Mouse (Mus musculus) liver, embryonic 15.5 days (tissue): ENCODE results near the gene Casp3. TPM values are rescaled to one million over a fixed set of nuclear protein-coding genes. Genes with fewer than 3 reads are reported as not detected.

Experiments used
- ATAC-seq: fragments of 200-750 bp; cut with Nextera tagmentation; 2 replicates; pipeline ENCODE4 v1.8.0; 2017; ENCODE audit warnings: moderate number of reproducible peaks, mild to moderate bottlenecking, moderate library complexity; ENCODE audit not compliant: insufficient read depth
- H3K27ac ChIP-seq: fragments of 300-500 bp; sonication (generic); replicated peaks from 2 replicates; pipeline ENCODE4 v1.5.1; 2015; ENCODE audit warnings: mild to moderate bottlenecking, inconsistent platforms
- H3K27me3 ChIP-seq: fragments of 300-500 bp; sonication (generic); 2 replicates; pipeline ENCODE4 v1.6.1; 2015; ENCODE audit warnings: mild to moderate bottlenecking, inconsistent platforms
- H3K36me3 ChIP-seq: fragments of 300-500 bp; sonication (generic); replicated peaks from 2 replicates; pipeline ENCODE4 v1.6.1; 2015; ENCODE audit warnings: moderate library complexity, mild to moderate bottlenecking, inconsistent platforms
- H3K4me1 ChIP-seq: fragments of 300-500 bp; sonication (generic); replicated peaks from 2 replicates; pipeline ENCODE4 v1.6.1; 2015; ENCODE audit warnings: inconsistent platforms
- H3K4me2 ChIP-seq: fragments of 300-500 bp; sonication (generic); 2 replicates; pipeline ENCODE4 v1.6.1; 2015; ENCODE audit warnings: moderate library complexity, mild to moderate bottlenecking, inconsistent platforms
- H3K4me3 ChIP-seq: fragments of 300-500 bp; sonication (generic); replicated peaks from 2 replicates; pipeline ENCODE4 v1.5.1; 2015; ENCODE audit warnings: mild to moderate bottlenecking, inconsistent platforms
- H3K9ac ChIP-seq: fragments of 300-500 bp; sonication (generic); 2 replicates; pipeline ENCODE4 v1.6.1; 2015; ENCODE audit warnings: moderate library complexity, mild to moderate bottlenecking, inconsistent platforms
- H3K9me3 ChIP-seq: fragments of 300-500 bp; sonication (generic); replicated peaks from 2 replicates; pipeline ENCODE4 v1.6.1; 2016; ENCODE audit warnings: inconsistent platforms
- WGBS: fragments of 180-500 bp; shearing (Covaris S2); methylation state at CpG from one replicate; pipeline ENCODE4 v1.1.7; 2015; ENCODE audit warnings: mixed read lengths; ENCODE audit not compliant: insufficient replicate concordance; 5-methylcytosine and 5-hydroxymethylcytosine counted together
- polyA plus RNA-seq: library from polyadenylated mRNA; unstranded; fragments of >200 nt; fragmentation: Nextera tagmentation; extraction: Ambion mirVana; gene quantifications from 2 replicates; pipeline ENCODE4 v1.2.1, GENCODE M21; 2015

Casp3 gene
- polyA plus RNA-seq, 1 experiment from 2014 or later, result 47.6 TPM

DNA sequence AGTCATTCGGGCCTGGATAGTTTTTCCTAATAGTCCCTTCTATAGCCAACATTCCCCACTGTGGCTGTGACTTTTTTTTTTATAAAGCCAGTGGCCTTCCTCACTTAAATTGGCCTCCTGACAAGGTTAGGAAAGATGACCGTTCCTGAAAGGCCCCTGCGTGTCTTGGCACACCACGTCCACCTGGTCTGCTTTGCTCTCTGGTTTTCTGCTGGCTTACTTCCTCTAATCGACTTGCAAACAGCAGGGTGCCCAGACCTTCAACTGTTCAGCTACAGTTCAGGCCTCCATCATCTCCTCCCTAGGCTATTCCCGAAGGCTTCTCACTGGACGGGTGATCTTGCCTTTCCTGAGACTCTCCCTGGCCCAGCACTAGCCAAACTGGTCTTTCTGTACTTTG, 10.8 kb downstream of the Casp3 start:
- Histone ChIP-seq H3K4me1 (peaks cover 35% of the 10 kb centered on the region), H3K9ac (no peak overlapping the region), H3K27me3 (no peaks in the 10 kb centered on the region), H3K4me2 (no peak overlapping the region), H3K27ac (no peak overlapping the region), H3K36me3 (peaks cover 22% of the 10 kb centered on the region), H3K4me3 (no peak overlapping the region), H3K9me3 (no peaks in the 10 kb centered on the region)
- 46% methylated on average over 7 of the region's 7 CpGs for WGBS
- no peak for ATAC-seq

DNA sequence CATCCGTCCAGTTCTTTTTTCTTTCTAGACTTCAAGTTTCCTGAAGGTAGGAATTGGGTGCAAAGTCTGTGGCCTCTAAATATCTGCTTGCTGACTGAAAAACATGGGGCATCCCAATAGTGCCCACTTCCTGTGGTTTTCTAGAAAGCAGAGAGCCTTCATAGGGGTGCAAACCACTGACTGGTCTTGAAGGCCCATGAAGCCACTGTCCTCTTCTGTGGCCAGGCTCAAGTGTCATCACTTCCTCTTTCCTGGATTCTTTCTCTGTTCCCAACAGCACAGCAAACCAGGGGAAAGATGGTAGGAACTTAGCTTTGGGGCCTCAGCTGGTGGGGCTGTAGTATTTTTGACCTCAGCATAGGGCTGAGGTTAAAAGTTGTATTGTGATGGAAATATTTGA, 11.6 kb downstream of the Casp3 start:
- no peak overlapping the region for H3K4me2 ChIP-seq
- peaks cover 30% of the 10 kb centered on the region for H3K36me3 ChIP-seq
- WGBS, result 77% methylated on average over 1 of the region's 1 CpGs
- no peaks in the 10 kb centered on the region for H3K9me3 ChIP-seq
- H3K4me1 ChIP-seq, result peaks cover 34% of the 10 kb centered on the region
- ATAC-seq, result no peak
- H3K27me3 ChIP-seq, result no peaks in the 10 kb centered on the region
- H3K4me3 ChIP-seq, result no peak overlapping the region
- H3K9ac ChIP-seq, result no peak overlapping the region
- no peak overlapping the region for H3K27ac ChIP-seq

DNA sequence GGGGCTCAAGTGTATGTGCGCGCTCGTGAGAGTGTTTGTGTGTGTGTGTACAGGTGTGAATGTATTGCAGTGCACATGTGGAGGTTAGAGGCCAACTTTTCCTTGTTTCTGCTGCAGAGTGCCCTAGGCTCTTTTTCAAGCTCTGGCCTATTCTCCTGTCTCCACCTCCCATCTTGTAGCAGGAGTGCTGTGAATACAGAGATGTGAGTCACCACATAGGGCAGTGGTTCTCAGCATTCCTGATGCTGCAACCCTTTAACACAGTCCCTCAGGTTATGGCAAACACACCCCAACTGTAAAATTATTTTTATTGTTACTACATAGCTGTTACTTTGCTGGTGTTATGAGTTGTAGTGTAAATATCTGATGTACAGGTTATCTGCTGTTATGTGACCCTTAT, 13.3 kb downstream of the Casp3 start:
- H3K4me3 ChIP-seq, result no peak overlapping the region
- H3K4me2 ChIP-seq, result no peak overlapping the region
- ATAC-seq, result no peak
- no peaks in the 10 kb centered on the region for H3K27me3 ChIP-seq
- H3K36me3 ChIP-seq, result peaks cover 46% of the 10 kb centered on the region
- WGBS, result 95% methylated on average over 3 of the region's 3 CpGs
- H3K27ac ChIP-seq, result no peak overlapping the region
- H3K9me3 ChIP-seq, result no peaks in the 10 kb centered on the region
- H3K9ac ChIP-seq, result no peak overlapping the region
- H3K4me1 ChIP-seq, result peaks cover 20% of the 10 kb centered on the region

DNA sequence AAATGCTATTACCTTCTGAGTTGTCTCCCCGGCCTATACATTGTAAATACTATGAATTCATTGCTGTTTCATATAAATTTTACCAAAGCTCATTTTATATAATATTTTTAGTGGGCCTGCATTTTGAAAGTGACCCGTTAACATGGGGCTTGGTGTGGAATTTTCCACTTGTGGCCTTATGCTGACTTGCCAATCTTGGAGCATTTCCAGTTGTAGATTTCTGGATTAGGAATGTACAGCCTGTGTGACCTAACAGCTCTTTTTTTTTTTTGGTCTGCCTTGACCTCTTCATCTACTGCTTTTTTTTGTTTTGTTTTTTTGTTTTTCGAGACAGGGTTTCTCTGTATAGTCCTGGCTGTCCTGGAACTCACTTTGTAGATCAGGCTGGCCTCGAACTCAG, 13.8 kb downstream of the Casp3 start:
- ATAC-seq, result no peak
- Histone ChIP-seq H3K36me3 (peaks cover 51% of the 10 kb centered on the region), H3K9me3 (no peaks in the 10 kb centered on the region), H3K9ac (no peak overlapping the region), H3K4me2 (no peak overlapping the region), H3K27ac (no peak overlapping the region), H3K4me1 (peaks cover 16% of the 10 kb centered on the region), H3K4me3 (no peak overlapping the region), H3K27me3 (no peaks in the 10 kb centered on the region)
- 76% methylated on average over 4 of the region's 4 CpGs for WGBS

DNA sequence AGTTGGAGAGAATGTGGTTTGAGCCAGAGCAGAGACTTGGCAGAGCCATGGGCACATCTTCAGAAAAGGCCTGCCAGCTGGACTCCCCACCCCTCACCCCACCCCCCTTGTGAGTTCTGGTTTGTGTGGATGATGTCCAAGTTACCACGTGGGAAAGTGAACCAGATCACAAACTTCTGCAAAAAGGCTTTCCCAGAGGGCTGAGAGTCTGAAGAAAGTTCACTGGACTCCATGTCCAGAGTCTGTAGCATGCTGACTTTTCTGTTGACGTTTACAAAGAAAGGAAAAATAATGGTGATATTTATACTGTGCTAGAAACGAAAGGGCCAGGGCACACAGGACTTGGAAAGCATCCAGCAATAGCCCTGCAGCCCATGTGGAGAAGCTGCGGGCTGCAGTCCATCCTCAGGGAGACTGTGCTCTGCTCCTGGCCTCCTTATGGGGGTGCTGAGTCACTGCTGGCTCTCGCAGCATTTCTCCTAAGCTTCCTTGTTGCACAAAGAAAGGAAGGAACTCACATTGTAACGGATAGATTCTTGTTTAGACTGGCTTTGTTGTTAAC, 22.0 kb downstream of the Casp3 start:
- Histone ChIP-seq H3K36me3 (peaks cover 36% of the 10 kb centered on the region), H3K9me3 (no peaks in the 10 kb centered on the region), H3K9ac (no peak overlapping the region; the same call in 1 of the 2 replicates), H3K27ac (peak overlapping the region; percentile 51), H3K4me3 (no peak overlapping the region), H3K27me3 (no peaks in the 10 kb centered on the region), H3K4me1 (peaks cover 15% of the 10 kb centered on the region), H3K4me2 (no peak overlapping the region)
- ATAC-seq, result peak; percentile 62; the same call in 1 of the 2 replicates
- WGBS, result 25% methylated on average over 6 of the region's 6 CpGs

DNA sequence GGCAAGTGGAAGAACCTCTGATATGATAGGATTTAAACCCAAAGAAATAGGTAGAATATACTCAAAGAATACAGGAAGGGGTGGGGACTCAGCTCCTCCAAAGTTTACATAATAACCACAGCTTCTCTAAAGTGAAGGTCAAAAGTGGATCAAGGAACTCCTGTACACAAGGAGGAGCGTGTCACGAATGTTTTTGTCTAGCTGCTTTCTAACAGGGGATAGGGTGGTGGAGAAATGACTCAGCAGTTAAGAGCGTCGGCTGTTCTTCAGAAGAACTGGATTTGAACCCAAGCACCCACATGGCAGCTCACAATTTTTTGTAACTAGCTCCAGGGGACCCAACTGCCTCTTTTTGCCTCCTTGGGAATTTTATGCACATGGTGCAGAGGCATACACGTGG, 22.8 kb downstream of the Casp3 start:
- no peaks in the 10 kb centered on the region for H3K9me3 ChIP-seq
- H3K27ac ChIP-seq, result 0 out of 2 replicates have a peak overlapping the region, but pooled peaks have one; percentile 7
- H3K4me1 ChIP-seq, result peaks cover 15% of the 10 kb centered on the region
- WGBS, result 38% methylated on average over 5 of the region's 5 CpGs
- H3K4me3 ChIP-seq, result no peak overlapping the region
- H3K36me3 ChIP-seq, result peaks cover 30% of the 10 kb centered on the region
- H3K4me2 ChIP-seq, result no peak overlapping the region
- H3K9ac ChIP-seq, result no peak overlapping the region
- peak; percentile 54; the same call in 1 of the 2 replicates for ATAC-seq
- H3K27me3 ChIP-seq, result no peaks in the 10 kb centered on the region

DNA sequence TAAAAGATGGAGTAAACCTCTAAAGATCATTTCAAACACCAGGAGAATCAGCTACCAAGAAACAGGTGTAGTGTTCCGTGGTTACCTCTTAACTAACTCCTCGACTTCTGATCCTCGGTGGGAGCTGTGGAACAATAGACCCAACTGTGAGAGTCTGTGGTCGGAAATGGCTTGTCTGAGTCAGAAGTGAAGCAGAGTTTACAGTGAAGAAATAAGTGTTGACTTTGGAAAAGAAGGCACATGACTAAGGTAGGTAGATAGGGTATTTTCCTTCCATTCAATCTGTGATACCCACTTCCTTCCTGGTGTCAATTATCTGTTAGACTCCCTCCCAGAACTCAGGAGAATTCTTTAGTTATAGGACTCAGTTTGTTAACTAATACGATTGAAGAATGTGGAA, 24.2 kb downstream of the Casp3 start:
- H3K4me3 ChIP-seq, result no peak overlapping the region
- H3K27me3 ChIP-seq, result no peaks in the 10 kb centered on the region
- peaks cover 15% of the 10 kb centered on the region for H3K4me1 ChIP-seq
- H3K36me3 ChIP-seq, result peaks cover 16% of the 10 kb centered on the region
- no peak overlapping the region for H3K4me2 ChIP-seq
- H3K9me3 ChIP-seq, result no peaks in the 10 kb centered on the region
- 19% methylated on average over 5 of the region's 5 CpGs for WGBS
- H3K27ac ChIP-seq, result no peak overlapping the region
- H3K9ac ChIP-seq, result no peak overlapping the region
- no peak for ATAC-seq

DNA sequence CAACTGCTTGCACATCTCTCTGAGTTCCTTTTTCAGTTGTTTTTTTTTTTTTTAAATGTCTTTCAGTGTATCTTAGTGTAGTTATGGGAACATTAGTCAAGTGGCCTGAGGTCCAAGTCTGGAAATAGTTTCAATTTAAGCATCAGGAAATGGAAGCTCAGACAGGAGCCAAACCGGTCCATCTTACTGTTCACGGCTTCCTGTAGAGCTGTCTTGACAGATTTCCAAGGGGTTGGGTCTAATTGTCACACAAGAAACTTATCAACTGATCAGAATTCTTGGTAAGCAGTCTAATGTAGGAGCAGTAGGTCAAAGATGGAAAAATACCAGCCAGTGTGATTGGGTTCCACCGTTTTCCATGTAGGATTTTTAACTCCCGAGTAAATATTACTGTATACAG, 31.3 kb downstream of the Casp3 start:
- Histone ChIP-seq H3K4me3 (no peak overlapping the region), H3K27me3 (no peaks in the 10 kb centered on the region), H3K4me2 (no peak overlapping the region), H3K36me3 (no peaks in the 10 kb centered on the region), H3K9me3 (no peaks in the 10 kb centered on the region), H3K27ac (no peak overlapping the region), H3K9ac (no peak overlapping the region), H3K4me1 (no peaks in the 10 kb centered on the region; the same call in 1 of the 2 replicates)
- no peak for ATAC-seq
- WGBS, result 45% methylated on average over 4 of the region's 4 CpGs

DNA sequence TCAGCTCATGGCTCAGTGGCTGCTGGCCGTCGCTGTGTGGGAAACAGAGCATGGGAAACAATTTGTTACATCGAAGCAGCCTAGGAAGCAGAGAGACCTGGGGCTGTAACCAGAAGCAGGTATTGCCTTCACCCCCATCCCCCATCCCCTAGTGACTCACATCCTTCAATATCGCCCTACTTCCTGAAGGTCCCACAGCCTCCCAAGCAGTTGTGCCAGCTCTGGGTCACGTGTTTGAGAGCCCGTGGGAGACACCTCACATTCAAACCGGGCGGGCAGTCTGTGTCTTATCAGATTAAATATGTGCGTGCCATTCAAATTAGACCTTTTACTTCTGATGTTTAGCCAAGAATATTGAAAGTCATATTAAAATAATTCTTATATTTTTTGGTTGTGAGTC, 34.8 kb downstream of the Casp3 start:
- H3K27me3 ChIP-seq, result no peaks in the 10 kb centered on the region
- H3K4me2 ChIP-seq, result peak overlapping the region; percentile 15; the same call in 1 of the 2 replicates
- ATAC-seq, result no peak
- H3K36me3 ChIP-seq, result no peaks in the 10 kb centered on the region
- H3K9ac ChIP-seq, result no peak overlapping the region
- 33% methylated on average over 9 of the region's 9 CpGs for WGBS
- no peak overlapping the region for H3K27ac ChIP-seq
- no peak overlapping the region for H3K4me3 ChIP-seq
- H3K9me3 ChIP-seq, result no peaks in the 10 kb centered on the region
- no peaks in the 10 kb centered on the region; the same call in 1 of the 2 replicates for H3K4me1 ChIP-seq

DNA sequence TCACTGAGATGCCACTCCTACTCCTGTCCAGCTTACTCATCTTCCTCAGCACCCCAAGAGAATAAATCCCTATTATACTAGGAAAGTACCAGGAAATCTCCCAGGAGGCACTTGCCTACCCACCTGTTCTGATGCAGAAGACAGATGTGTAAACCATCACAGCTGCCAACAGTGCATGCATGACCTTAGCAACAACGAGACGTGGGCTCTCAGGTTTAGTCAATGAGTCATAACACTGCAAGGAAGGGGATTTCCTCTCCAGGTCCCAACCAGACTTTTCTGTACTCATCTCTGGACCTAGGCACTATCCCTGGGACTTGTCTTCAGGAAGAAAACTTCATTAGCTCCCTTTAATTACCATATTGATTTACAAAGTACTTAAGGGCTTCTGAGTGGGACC, 38.8 kb downstream of the Casp3 start:
- Histone ChIP-seq H3K27ac (no peak overlapping the region), H3K9me3 (no peaks in the 10 kb centered on the region), H3K4me3 (no peak overlapping the region), H3K4me1 (no peaks in the 10 kb centered on the region; the same call in 1 of the 2 replicates), H3K9ac (no peak overlapping the region), H3K4me2 (no peak overlapping the region), H3K27me3 (no peaks in the 10 kb centered on the region), H3K36me3 (no peaks in the 10 kb centered on the region)
- ATAC-seq, result no peak
- 70% methylated on average over 2 of the region's 2 CpGs for WGBS

DNA sequence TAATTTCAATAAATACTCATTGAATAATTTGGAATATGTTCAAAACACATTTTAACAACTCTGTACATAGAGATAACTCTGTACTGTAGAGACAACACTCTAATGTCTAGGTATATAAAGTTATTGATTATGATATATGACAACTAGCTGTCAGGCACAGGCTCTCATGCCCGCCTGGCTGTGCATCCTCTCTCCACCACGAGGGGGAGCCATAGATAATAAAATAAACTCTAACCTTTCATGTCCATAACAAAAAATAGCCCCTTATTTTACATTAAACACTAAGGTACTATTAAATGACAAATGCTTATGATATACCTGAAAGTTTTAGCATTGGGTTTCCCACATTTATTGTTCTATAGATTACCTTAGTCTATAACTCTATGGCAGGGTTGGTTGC, 54.4 kb downstream of the Casp3 start:
- Histone ChIP-seq H3K9ac (no peak overlapping the region), H3K36me3 (no peaks in the 10 kb centered on the region), H3K27me3 (no peaks in the 10 kb centered on the region), H3K4me1 (no peaks in the 10 kb centered on the region), H3K4me3 (no peak overlapping the region), H3K4me2 (no peak overlapping the region), H3K27ac (no peak overlapping the region), H3K9me3 (no peaks in the 10 kb centered on the region)
- no peak for ATAC-seq
- 0% methylated on average over 2 of the region's 2 CpGs for WGBS
